Mouse (Mus musculus) embryonic fibroblast, embryonic 13.5 days (primary cell): ENCODE results near the gene Rcc2. TPM values are rescaled to one million over a fixed set of nuclear protein-coding genes. Genes with fewer than 3 reads are reported as not detected.

Experiments used
- H3K27ac ChIP-seq: 2 replicates; pipeline ENCODE4 v1.5.1; 2012; ENCODE audit warnings: low read length, control low read depth, inconsistent platforms; ENCODE audit not compliant: insufficient read depth
- H3K4me1 ChIP-seq: 2 replicates; pipeline ENCODE4 v1.6.1; 2011; ENCODE audit warnings: low read length; ENCODE audit not compliant: control insufficient read depth, insufficient read depth
- H3K4me3 ChIP-seq: 2 replicates; pipeline ENCODE4 v1.5.1; 2011; ENCODE audit warnings: mild to moderate bottlenecking, control low read depth, low read length; ENCODE audit not compliant: insufficient read depth
- CTCF ChIP-seq: IDR thresholded peaks from 2 replicates; pipeline ENCODE4 v1.5.1; 2011; ENCODE audit warnings: mild to moderate bottlenecking, control low read depth, low read length, moderate library complexity, borderline replicate concordance; ENCODE audit not compliant: insufficient read depth
- POLR2A ChIP-seq: IDR thresholded peaks from 2 replicates; pipeline ENCODE4 v1.6.1; 2011; ENCODE audit warnings: low read depth, mild to moderate bottlenecking, control low read depth, low read length, moderate library complexity
- polyA plus RNA-seq: library from polyadenylated mRNA; stranded (reverse); fragments of >200 nt; gene quantifications from 2 replicates; pipeline ENCODE4 v1.2.4, GENCODE M21; 2011; ENCODE audit warnings: low read depth; ENCODE audit not compliant: missing spikeins, insufficient read length

Gene Rcc2
- 102 and 125 TPM in 2 replicates for polyA plus RNA-seq

DNA sequence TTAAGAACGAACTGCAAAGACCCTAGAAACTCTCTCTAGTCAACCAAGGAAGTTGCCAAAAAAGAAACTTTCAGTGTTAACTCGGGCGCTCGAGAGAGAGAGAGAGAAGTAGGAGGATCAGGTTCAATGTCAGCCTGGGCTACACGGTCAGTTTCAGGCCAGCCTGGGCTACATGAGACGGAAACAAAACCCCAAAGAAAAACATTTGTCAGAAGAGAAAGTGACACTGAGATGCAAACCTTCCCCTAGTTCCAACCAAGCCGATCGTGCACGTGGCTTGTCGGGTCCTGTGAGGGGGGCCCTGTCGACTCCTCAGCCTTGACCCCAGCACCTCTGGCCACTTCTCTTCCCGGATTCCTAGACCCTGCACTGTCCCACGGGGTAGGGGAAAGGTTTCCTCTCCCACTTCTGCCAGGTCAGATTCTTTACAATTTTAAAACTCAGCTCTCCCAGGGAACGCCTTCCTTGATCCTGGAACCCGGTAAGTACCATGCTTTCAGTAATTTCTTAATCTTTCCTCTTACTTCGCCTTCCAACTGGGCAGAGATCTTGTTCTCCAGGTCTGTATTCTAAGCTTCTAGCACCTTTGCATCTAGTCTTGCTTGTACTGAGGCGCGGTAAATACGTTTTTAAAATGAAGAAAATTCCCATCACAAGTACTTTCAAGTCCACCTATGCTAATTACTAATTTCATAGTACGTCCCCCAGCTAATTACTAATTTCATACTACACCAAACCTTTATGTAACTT, at the start of gene Rcc2:
Gene Rcc2, plus strand, starts transcription at position 273 of the 750 bp plus-strand sequence.
- TF ChIP-seq POLR2A: 0 out of 2 replicates have a peak, but pooled peaks have one; percentile 54
- no peak for TF ChIP-seq CTCF
- H3K27ac ChIP-seq: peak within 1 kb of the TSS; percentile 99
- H3K4me3 ChIP-seq: peak within 1 kb of the TSS; percentile 97
- H3K4me1 ChIP-seq: peaks cover 16% of the 10 kb centered on the region

DNA sequence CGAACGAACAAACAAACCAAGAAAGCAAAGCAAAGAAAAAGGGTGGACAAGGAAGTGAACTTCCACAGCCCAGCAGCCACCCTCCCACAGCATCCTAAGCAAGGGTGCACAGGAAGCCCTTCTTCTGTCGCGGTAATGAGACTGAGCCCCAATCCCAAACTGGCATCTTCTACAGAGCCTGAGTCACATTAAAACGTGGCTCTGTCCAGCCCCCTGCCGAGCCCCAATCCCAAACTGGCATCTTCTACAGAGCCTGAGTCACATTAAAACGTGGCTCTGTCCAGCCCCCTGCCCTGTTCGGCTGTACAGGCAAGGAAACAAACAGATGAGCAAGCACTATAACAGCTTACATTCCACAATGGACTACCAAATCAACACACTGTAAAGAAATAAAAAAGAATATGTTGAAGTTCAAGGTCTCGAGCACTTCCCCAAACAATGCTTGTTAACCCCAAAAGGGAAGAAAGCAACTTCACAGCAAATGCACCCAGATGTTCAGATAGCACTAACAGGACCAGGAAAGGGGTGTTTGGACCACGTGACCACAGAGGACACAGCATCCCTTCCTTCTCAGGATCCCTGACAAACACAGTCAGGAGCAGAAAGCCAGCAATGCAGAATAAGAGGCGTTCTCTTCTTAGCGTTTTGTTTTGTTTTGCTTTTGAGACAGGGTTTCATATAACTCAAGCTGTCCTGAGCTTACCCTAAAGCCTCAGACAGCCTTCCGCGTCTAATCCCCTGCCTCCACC, 46.3 kb upstream of the Rcc2 start:
- peaks cover 6% of the 10 kb centered on the region; the same call in 1 of the 2 replicates for H3K4me1 ChIP-seq
- TF ChIP-seq POLR2A (no peak), CTCF (no peak)
- H3K27ac ChIP-seq: no peak overlapping the region
- no peak overlapping the region for H3K4me3 ChIP-seq

DNA sequence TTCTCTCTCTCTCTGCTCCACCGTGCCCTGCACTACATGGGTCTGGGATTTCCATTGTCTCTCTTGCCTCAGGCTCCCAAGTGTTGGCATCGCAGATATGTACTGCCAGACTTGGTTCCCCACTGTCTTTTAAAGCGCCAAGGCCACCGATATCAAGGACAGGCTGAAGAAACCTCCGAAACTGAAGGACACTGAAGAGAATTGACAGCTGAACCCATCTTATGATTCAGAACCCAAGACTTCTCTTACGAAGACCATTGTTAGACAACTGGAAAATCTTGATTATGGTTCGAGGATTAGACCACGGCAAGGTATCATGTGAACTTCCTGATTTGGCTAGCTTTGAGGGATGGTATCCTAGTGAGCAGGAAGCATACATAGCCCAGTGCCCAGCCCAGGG, 45.5 kb upstream of the Rcc2 start:
- no peak overlapping the region for H3K4me3 ChIP-seq
- no peak overlapping the region for H3K27ac ChIP-seq
- H3K4me1 ChIP-seq: peaks cover 6% of the 10 kb centered on the region; the same call in 1 of the 2 replicates
- TF ChIP-seq CTCF (no peak), POLR2A (no peak)

DNA sequence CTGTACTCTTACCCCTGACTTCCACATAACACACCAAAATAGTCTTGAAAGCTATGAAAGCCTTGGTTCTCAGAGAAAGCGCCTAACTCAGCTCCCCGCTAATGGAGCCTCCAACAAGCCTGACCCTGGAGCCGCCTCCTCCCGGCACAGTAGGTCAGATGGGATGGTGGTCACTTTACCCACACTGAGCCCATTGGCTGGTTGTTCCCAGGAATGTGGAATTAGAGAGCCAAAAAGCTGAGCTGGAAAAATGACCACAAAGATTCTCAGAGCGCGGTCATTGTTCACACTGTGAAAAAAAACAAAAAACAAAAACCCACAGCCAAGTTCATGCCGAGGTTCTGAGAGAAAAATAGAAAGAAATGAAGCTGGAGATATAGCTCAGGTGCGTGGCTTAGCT, 43.8 kb upstream of the Rcc2 start:
- Histone ChIP-seq H3K4me1 (peaks cover 6% of the 10 kb centered on the region; the same call in 1 of the 2 replicates), H3K27ac (no peak overlapping the region), H3K4me3 (no peak overlapping the region)
- TF ChIP-seq CTCF (no peak), POLR2A (no peak)

DNA sequence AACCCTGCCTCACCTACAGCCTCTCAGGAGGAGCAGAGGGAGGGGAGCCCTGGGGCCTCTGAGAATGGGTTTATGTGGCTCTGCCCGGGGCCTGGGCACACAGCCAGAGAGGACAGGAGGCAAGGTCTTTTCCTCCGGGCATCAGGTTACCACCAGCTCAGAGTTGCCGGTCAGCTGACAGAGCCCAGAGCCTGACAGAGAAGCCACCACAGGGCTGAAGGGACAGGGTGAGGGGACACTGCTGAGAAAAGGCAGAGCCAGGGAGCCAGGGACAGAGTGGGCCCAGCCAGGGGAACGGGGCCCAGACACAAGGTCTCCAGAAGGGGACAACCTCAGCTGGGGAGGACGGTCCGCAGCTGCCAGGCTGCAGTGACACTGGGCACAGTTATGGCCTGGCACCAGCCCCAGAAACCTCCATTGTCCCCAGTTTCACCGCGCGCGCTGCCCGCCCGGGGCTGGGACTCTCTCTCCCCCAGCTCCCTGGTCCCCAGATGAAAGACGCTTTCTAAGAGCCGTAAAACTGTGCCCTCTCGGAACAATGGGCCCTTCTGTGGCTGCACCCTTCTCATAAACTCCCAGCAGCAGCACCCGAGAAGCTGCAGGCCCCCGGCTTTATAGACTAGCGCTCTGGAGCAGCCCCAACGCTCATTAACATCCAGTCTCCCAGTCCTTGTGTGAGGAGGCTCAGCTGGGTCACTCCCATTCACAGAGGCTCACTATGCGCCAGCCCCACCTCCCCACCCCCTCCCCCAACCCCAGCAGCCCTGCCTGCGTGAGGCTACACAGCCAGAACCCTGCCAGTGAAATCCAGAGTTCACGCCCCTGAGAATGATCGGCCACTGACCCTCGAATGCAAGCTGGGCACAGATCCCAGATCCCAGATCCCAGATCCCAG, 42.4 kb upstream of the Rcc2 start:
- Histone ChIP-seq H3K4me1 (peaks cover 9% of the 10 kb centered on the region), H3K4me3 (no peak overlapping the region), H3K27ac (0 out of 2 replicates have a peak overlapping the region, but pooled peaks have one; percentile 38)
- TF ChIP-seq CTCF (no peak), POLR2A (peak; percentile 36; the same call in 1 of the 2 replicates)

DNA sequence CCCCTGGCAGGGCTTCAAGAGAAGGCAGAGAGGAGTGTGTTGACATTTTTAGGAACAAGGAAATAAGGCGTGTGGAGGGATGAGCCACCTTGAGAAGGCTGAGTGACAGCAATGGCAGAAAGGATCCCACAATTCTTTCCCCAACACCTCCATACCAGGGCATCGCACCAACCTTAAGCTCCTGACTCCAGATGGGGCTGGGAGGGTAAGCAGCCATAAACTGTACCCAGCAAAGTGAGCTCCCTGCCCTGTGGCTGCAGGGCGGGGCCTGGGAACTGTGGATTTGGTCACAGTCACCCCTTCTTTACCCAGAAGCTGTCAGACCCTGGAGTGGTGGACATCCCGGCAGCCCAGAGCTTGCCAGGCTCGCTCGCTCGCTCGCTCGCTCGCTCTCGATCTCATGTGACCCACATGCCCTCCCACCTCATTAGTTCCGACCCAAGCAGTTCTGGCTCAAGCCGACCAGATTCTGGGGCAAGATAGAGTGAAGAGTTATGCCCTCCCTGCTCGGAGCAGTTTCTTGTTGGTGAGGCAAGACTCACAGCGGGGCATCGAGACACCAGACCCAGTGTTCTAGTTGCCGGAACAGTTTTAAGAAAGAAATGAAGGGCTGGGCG, 38.8 kb upstream of the Rcc2 start:
- TF ChIP-seq CTCF (no peak), POLR2A (no peak)
- peaks cover 5% of the 10 kb centered on the region for H3K4me1 ChIP-seq
- no peak overlapping the region for H3K27ac ChIP-seq
- no peak overlapping the region for H3K4me3 ChIP-seq

GRCm38 (mm10) chr4:140662453-140662852, 37.9 kb upstream of the Rcc2 start:
- H3K4me1 ChIP-seq: peaks cover 4% of the 10 kb centered on the region; the same call in 1 of the 2 replicates
- no peak for TF ChIP-seq POLR2A
- TF ChIP-seq CTCF: no peak

DNA sequence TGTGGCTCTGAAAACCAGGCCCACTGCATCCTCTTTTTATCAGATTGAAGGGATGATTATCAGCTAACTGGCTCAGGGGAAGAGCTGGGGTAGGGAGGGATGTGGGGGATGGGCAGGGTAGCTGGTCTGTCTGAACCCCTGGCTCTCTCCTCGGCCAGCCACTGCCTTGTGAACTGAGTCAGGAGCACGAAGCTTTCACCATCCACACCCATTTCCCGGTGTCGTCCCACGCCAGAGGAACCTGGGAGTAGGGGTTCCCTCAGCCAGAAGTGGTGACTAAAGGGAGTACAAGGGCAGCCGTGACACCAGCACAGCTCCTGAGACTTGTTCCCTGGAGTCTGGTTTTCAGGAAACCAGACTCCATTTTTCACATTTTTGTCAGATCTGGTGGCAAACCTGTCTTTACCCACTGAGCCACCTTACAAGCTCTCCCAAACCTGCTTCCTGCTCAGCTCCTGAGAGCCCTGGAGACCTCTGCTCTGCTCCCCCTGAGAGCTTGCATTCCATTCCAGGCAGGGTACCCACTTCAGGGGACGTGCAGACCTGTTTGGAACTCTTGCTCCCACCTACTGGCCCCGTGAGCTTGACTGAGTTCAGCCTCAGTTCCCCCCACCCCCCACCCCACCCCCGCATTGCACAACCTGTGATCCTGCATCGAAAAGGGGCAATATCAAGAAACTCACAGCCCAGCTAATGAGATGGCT, 37.3 kb upstream of the Rcc2 start:
- TF ChIP-seq CTCF: no peak
- TF ChIP-seq POLR2A: no peak
- peaks cover 4% of the 10 kb centered on the region; the same call in 1 of the 2 replicates for H3K4me1 ChIP-seq
- H3K27ac ChIP-seq: no peak overlapping the region
- no peak overlapping the region for H3K4me3 ChIP-seq

More at GRCm38 (mm10) chr4:140662453-140662852, 37.9 kb upstream of the Rcc2 start:
- Histone ChIP-seq H3K4me3 (no peak overlapping the region), H3K27ac (no peak overlapping the region)
